Mouse (Mus musculus) limb, embryonic 13.5 days (tissue): Measurements from ENCODE around the gene Rcn1. TPM values are rescaled to one million over a fixed set of nuclear protein-coding genes. Genes with fewer than 3 reads are reported as not detected.
A peak's percentile ranks its signal among the peaks of the same experiment; 100 is the strongest.

Experiments
- ATAC-seq: fragments of 200-750 bp; cut with Nextera tagmentation; 2 replicates; pipeline ENCODE4 v1.8.0; 2017; ENCODE audit warnings: low read depth, moderate number of reproducible peaks, moderate TSS enrichment; ENCODE audit not compliant: low FRiP score
- H3K27ac ChIP-seq: fragments of 300-500 bp; sonication (generic); 2 replicates; pipeline ENCODE4 v1.5.1; 2015; ENCODE audit warnings: inconsistent platforms, mild to moderate bottlenecking, moderate library complexity
- H3K27me3 ChIP-seq: fragments of 300-500 bp; sonication (generic); 2 replicates; pipeline ENCODE4 v1.6.1; 2015; ENCODE audit warnings: mild to moderate bottlenecking, inconsistent platforms
- H3K36me3 ChIP-seq: fragments of 300-500 bp; sonication (generic); 2 replicates; pipeline ENCODE4 v1.6.1; 2015; ENCODE audit warnings: inconsistent platforms, mild to moderate bottlenecking, moderate library complexity
- H3K4me1 ChIP-seq: fragments of 300-500 bp; sonication (generic); 2 replicates; pipeline ENCODE4 v1.6.1; 2015; ENCODE audit warnings: inconsistent platforms
- H3K4me2 ChIP-seq: fragments of 300-500 bp; sonication (generic); replicated peaks from 2 replicates; pipeline ENCODE4 v1.6.1; 2015; ENCODE audit warnings: inconsistent platforms, mild to moderate bottlenecking, moderate library complexity
- H3K4me3 ChIP-seq: fragments of 300-500 bp; sonication (generic); 2 replicates; pipeline ENCODE4 v1.5.1; 2015; ENCODE audit warnings: moderate library complexity, mild to moderate bottlenecking, inconsistent platforms
- H3K9ac ChIP-seq: fragments of 300-500 bp; sonication (generic); 2 replicates; pipeline ENCODE4 v1.6.1; 2015; ENCODE audit warnings: mild to moderate bottlenecking, inconsistent platforms
- H3K9me3 ChIP-seq: fragments of 300-500 bp; sonication (generic); 2 replicates; pipeline ENCODE4 v1.6.1; 2016; ENCODE audit warnings: inconsistent platforms
- WGBS: fragments of 180-500 bp; shearing (Covaris S2); methylation state at CpG from one replicate; pipeline ENCODE4 v1.1.7; 2015; 5-methylcytosine and 5-hydroxymethylcytosine counted together
- polyA plus RNA-seq: library from polyadenylated mRNA; unstranded; fragments of >200 nt; fragmentation: Nextera tagmentation; extraction: Ambion mirVana; gene quantifications from 2 replicates; pipeline ENCODE4 v1.2.1, GENCODE M21; 2015

The Rcn1 gene
- polyA plus RNA-seq, result 242 and 250 TPM in 2 replicates

DNA sequence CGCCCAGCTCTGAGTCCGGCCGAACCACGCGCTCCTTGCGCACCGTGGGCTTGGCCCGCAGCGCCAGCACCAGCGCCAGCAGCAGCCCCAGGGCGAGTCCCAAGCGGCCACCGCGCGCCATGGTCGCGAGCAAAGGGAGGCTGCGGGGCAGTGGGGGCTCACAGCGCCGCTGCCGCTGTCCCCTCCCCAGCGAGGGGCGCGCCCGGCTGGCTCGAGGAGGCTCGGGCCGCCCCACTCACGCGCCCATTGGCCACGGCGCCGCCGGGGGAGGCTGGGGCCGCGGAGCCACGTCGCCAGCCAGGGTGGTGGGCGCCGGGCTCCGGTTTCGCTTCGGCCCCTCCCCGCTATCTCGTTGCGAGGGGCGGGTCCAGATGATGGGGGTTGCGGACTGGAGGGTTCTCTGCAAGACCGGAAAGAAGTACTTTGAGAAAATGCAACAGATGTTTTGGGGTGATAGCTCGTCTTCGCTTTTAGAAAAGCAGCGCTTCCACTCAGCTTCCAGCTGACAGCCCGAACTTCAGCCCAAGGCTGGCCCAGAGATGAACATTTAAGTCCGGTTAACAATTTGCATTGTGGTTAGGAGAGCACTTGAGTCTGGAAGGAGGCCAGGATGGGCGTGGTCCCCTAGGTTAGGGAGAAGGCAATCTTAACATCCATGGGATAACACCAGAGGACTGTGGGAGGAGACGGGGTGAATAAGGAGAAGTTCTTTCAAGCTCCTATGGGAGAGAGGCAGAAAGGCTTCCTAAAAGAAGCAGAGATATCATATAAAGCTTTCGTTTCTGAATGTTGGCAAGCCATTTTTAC is at the start of gene Rcn1:
TSS of gene Rcn1 (minus strand) at position 235 of the 807 bp plus-strand sequence.
- no peaks in the 10 kb centered on the region for H3K27me3 ChIP-seq
- peaks cover 18% of the 10 kb centered on the region for H3K36me3 ChIP-seq
- H3K9me3 ChIP-seq, result no peaks in the 10 kb centered on the region
- ATAC-seq, result peak; percentile 97
- 1% methylated on average over 56 of the region's 57 CpGs for WGBS
- H3K4me2 ChIP-seq, result peak within 1 kb of the TSS; percentile 79
- H3K4me1 ChIP-seq, result peaks cover 29% of the 10 kb centered on the region
- H3K4me3 ChIP-seq, result peak within 1 kb of the TSS; percentile 93
- peak within 1 kb of the TSS; percentile 99 for H3K27ac ChIP-seq
- H3K9ac ChIP-seq, result peak within 1 kb of the TSS; percentile 96

DNA sequence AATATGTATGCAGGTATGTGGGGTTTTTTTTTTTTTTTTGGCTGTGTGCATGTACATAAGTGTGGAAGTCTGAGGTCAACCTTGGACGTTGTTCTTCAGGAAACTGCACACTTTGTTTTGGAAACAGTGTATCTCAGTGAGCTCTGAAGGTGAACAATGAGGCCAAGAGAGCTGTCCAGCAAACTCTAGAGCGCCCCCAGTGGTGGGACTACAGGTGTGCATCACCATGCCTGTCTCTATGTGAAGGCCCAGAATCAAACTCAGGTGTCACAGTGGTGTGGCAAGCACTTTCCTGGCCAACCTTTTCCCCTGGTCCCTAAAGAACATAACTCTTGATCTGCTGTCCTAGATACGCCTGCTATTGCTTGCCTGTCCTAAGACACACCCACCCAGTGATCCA is 45.0 kb upstream of the Rcn1 start:
- no peaks in the 10 kb centered on the region for H3K27me3 ChIP-seq
- no peak for ATAC-seq
- H3K36me3 ChIP-seq, result no peaks in the 10 kb centered on the region
- no peak overlapping the region for H3K4me2 ChIP-seq
- no peak overlapping the region for H3K9ac ChIP-seq
- H3K27ac ChIP-seq, result no peak overlapping the region
- no peaks in the 10 kb centered on the region for H3K9me3 ChIP-seq
- 0 out of 2 replicates have a peak, but pooled peaks cover 4% of the 10 kb centered on the region for H3K4me1 ChIP-seq
- WGBS, result 41% methylated on average over 3 of the region's 3 CpGs
- no peak overlapping the region for H3K4me3 ChIP-seq

DNA sequence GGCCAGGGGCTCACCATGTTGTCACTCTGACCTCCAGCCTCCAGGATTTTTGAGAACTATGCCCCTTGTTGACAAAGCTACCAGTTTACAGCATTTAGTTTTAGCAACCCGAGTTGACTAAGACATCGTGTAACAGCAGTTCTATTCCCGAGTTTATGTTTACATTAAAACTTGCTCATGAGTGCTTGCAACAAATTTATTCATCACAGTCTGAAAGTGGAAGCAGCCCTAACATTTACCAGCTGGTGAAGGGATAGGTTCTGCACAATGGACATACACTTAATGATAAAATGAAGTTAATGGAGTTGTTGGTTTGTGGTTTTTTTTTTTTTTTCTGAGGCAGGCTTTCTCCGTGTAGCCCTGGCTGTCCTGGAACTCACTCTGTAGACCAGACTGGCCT is 39.9 kb upstream of the Rcn1 start:
- no peak for ATAC-seq
- Histone ChIP-seq H3K4me3 (no peak overlapping the region), H3K36me3 (no peaks in the 10 kb centered on the region), H3K27ac (no peak overlapping the region), H3K4me2 (no peak overlapping the region), H3K4me1 (no peaks in the 10 kb centered on the region), H3K9ac (no peak overlapping the region), H3K9me3 (no peaks in the 10 kb centered on the region), H3K27me3 (0 out of 2 replicates have a peak, but pooled peaks cover 6% of the 10 kb centered on the region)
- WGBS, result 78% methylated on average over 4 of the region's 4 CpGs

DNA sequence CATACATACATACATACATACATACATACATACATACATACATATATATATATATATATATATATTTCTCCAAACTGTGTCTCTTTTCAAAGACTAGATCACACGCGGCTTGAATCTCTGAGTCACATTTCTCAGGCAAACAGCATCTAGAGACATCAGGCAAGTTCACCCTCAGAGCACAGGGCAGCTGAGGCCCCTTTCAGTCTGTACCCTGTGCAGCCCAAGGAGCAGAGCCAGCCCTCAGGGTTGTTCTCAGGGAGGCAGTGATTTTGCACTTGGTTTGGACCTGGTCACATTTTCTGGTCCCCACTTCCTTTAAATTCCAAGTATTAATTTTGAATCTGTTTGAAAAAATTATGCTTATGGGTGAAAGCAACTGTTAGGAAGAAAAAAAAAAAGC is 39.4 kb upstream of the Rcn1 start:
- Histone ChIP-seq H3K4me3 (no peak overlapping the region), H3K9me3 (no peaks in the 10 kb centered on the region), H3K36me3 (no peaks in the 10 kb centered on the region), H3K27ac (no peak overlapping the region), H3K27me3 (0 out of 2 replicates have a peak, but pooled peaks cover 6% of the 10 kb centered on the region), H3K9ac (no peak overlapping the region), H3K4me1 (no peaks in the 10 kb centered on the region; the same call in 1 of the 2 replicates), H3K4me2 (no peak overlapping the region)
- ATAC-seq, result no peak
- WGBS, result 89% methylated on average over 2 of the region's 2 CpGs

DNA sequence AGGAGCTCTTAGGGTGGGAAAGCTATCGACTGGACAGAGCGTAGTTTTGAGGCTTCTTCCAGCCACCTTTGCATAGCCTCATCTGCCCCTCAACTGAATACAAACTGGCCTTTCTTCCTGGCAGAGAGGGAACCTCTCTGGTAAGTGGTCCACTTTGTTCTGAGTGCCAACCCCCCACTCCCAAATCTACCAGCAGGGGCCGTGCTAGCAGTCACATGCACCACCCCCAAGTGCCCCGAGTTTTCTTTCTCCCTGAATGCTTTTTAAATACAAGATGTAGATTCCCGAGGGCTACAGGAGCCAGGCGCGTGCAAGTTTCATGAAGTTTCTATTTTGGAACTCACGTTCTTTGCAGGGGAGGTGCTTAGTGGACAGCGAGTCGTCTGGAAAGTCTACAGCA is 33.8 kb upstream of the Rcn1 start:
- Histone ChIP-seq H3K4me3 (peak overlapping the region; percentile 9; the same call in 1 of the 2 replicates), H3K36me3 (no peaks in the 10 kb centered on the region), H3K27me3 (0 out of 2 replicates have a peak, but pooled peaks cover 11% of the 10 kb centered on the region), H3K27ac (no peak overlapping the region), H3K4me1 (peaks cover 5% of the 10 kb centered on the region; the same call in 1 of the 2 replicates), H3K9ac (no peak overlapping the region; the same call in 1 of the 2 replicates), H3K9me3 (no peaks in the 10 kb centered on the region), H3K4me2 (peak overlapping the region; percentile 43)
- WGBS, result 14% methylated on average over 10 of the region's 10 CpGs
- ATAC-seq, result no peak; the same call in 1 of the 2 replicates

DNA sequence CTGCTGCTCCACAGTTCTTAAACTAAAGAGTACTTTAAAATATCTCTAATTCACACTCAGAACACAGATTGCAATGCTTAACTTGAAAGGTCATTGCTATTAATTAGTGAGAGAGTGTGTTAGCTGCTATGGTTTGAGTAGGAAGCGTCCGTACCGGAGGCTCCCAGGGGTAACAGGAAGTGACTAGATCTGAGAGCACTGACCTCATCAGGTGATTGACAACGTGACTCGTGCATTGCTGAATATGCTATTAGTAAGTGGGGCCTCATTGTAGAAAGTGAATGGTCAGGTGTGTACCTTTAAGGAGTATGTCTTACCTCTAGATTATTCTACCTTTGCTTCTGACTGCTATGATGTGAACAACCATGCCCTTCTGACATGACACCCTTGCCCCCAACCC is 31.3 kb upstream of the Rcn1 start:
- Histone ChIP-seq H3K27me3 (peaks cover 12% of the 10 kb centered on the region; the same call in 1 of the 2 replicates), H3K4me3 (no peak overlapping the region), H3K4me2 (no peak overlapping the region), H3K36me3 (no peaks in the 10 kb centered on the region), H3K9ac (no peak overlapping the region), H3K4me1 (peaks cover 5% of the 10 kb centered on the region; the same call in 1 of the 2 replicates), H3K27ac (no peak overlapping the region), H3K9me3 (no peaks in the 10 kb centered on the region)
- ATAC-seq, result no peak
- 76% methylated on average over 5 of the region's 5 CpGs for WGBS

DNA sequence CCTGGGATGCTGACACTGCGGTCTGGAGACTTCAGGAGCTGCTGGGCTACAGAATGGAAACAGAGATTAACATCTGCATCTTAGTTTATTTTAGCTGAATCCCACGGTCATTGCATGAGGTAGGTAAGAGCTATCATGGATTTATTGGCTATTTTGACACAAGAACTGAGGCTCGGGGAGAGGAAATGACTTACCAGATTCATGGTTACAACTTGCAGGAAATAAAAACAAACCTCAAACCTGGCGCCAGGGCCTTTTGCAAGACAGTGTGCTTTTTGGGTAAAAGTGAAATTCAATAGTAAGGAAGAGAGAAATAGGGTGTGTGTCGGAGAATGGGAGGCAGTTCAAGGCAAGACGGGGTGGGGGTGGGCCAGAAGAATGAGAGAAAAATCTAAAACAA is 30.8 kb upstream of the Rcn1 start:
- H3K4me2 ChIP-seq, result no peak overlapping the region
- no peak overlapping the region for H3K27ac ChIP-seq
- H3K36me3 ChIP-seq, result no peaks in the 10 kb centered on the region
- H3K27me3 ChIP-seq, result peaks cover 12% of the 10 kb centered on the region; the same call in 1 of the 2 replicates
- no peaks in the 10 kb centered on the region for H3K9me3 ChIP-seq
- H3K4me1 ChIP-seq, result peaks cover 5% of the 10 kb centered on the region; the same call in 1 of the 2 replicates
- H3K9ac ChIP-seq, result no peak overlapping the region
- 52% methylated on average over 6 of the region's 6 CpGs for WGBS
- no peak overlapping the region for H3K4me3 ChIP-seq
- no peak; the same call in 1 of the 2 replicates for ATAC-seq

DNA sequence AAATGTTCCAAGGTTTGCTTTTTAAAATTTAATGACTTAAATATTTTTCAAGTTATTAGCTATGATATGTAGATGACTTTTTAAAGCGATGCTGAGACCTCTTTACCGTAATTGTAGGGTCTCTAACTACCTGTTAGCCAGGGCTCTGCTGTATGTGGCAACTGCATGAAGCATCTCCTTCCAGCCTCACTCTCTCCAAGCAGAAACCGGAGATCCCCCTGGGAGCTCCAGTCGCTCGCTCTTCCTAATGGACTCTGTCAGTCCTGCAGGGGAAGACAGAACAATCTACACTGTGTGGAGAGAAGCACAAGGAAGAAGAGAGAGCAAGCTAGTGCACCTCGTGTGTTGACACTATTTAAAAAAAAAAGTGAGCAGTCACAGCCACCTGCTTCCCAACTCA is 29.3 kb upstream of the Rcn1 start:
- Histone ChIP-seq H3K9ac (no peak overlapping the region), H3K27me3 (peaks cover 12% of the 10 kb centered on the region; the same call in 1 of the 2 replicates), H3K9me3 (no peaks in the 10 kb centered on the region), H3K4me3 (no peak overlapping the region), H3K27ac (no peak overlapping the region), H3K36me3 (no peaks in the 10 kb centered on the region), H3K4me1 (peaks cover 5% of the 10 kb centered on the region; the same call in 1 of the 2 replicates), H3K4me2 (no peak overlapping the region)
- ATAC-seq, result no peak
- 22% methylated on average over 6 of the region's 6 CpGs for WGBS

DNA sequence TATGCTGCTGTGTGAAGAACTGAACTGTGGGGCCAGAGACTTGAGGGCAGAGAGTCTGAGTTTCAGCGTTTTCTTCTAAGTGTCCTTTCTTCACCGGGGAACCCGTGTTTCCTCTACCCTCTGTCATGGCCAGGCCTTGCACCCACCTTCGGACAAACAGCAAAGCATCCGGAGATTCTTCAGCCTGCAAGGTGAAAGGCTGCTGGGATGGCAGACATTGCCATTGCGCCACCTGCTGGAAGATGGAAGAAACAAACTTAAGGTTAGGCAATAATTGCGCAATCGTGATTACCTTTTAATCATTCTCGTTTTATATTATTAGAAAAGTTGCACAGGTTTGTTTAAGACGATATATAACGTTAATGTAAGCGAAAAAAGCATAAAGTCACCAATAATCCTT is 28.9 kb upstream of the Rcn1 start:
- peaks cover 12% of the 10 kb centered on the region; the same call in 1 of the 2 replicates for H3K27me3 ChIP-seq
- H3K4me1 ChIP-seq, result 0 out of 2 replicates have a peak, but pooled peaks cover 5% of the 10 kb centered on the region
- no peak overlapping the region for H3K9ac ChIP-seq
- no peaks in the 10 kb centered on the region for H3K9me3 ChIP-seq
- H3K4me3 ChIP-seq, result no peak overlapping the region
- no peak overlapping the region for H3K27ac ChIP-seq
- H3K36me3 ChIP-seq, result no peaks in the 10 kb centered on the region
- ATAC-seq, result no peak
- no peak overlapping the region for H3K4me2 ChIP-seq
- WGBS, result 4% methylated on average over 12 of the region's 12 CpGs

DNA sequence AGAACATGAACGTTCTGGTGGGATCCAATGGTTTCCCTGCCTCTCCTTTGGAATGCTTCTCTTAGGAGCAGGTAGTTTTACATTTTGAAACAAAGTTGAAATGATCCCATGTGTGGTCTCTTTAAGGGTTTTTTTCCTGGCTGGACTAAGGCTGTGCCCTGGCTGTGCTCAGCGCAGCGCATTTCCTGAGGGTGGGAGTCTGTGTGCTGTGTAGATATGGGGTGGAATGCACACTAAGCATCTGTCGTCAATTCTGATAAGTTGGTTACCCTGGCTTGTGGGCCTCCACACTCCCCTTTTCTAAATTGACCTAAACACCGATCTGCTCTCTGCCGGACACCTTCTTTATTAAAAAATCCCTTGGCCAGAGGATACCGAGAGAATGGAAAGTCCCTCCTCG is 28.3 kb upstream of the Rcn1 start:
- no peak for ATAC-seq
- Histone ChIP-seq H3K27ac (no peak overlapping the region), H3K9ac (no peak overlapping the region), H3K36me3 (no peaks in the 10 kb centered on the region), H3K9me3 (no peaks in the 10 kb centered on the region), H3K27me3 (peaks cover 12% of the 10 kb centered on the region; the same call in 1 of the 2 replicates), H3K4me2 (no peak overlapping the region), H3K4me3 (no peak overlapping the region), H3K4me1 (0 out of 2 replicates have a peak, but pooled peaks cover 5% of the 10 kb centered on the region)
- WGBS, result 68% methylated on average over 8 of the region's 8 CpGs

DNA sequence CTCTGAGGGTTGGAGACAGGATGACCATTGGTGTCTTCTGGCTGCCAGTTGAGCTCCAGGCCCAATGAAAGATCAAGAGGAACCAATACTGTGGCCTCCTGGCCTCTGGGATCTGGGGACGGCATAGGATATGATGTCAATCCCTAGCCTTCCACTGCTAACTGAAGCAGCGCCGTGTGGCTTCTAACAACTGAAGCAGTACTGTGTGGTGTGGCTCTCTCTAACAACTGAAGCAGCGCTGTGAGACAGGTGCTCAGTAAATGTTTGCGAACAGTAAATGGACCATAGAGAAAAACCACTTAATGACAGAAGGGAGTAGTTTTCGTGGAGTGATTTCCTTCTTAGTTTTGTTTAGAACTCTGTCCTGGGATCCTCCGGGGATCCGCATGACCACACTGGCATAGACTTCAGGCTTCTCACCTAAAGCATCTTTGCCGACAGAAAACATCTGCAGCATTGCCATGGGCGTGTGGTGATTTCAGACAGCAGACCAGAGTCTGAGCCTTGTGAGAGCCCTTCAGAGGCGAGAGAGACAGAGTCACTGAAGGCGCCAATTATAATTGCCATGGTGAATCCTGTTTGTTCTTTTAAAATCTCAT is 19.6 kb upstream of the Rcn1 start:
- Histone ChIP-seq H3K4me1 (peaks cover 17% of the 10 kb centered on the region), H3K9me3 (no peaks in the 10 kb centered on the region), H3K4me2 (no peak overlapping the region), H3K36me3 (no peaks in the 10 kb centered on the region), H3K27me3 (peaks cover 2% of the 10 kb centered on the region; the same call in 1 of the 2 replicates), H3K9ac (no peak overlapping the region), H3K4me3 (no peak overlapping the region), H3K27ac (no peak overlapping the region)
- WGBS, result 85% methylated on average over 12 of the region's 12 CpGs
- no peak for ATAC-seq

DNA sequence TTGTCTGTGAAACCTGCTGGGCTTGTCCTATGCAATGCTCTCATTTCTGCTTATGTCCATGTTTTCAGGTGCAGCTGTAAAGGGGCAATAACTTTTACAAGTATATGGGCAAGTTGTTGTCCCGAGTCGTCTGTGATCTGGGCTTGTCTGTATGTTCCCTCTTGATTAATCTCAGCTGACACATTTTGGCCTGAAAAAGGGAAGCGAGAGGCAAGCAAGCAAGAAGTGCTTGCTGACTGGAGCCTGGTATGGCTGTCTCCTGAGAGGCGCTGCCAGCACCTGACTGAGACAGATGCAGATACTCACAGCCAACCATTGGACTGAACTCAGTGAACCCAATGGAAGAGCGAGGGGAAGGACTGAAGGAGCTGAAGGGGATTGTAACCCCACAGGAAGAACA is 18.5 kb upstream of the Rcn1 start:
- Histone ChIP-seq H3K4me3 (no peak overlapping the region), H3K4me2 (no peak overlapping the region), H3K36me3 (no peaks in the 10 kb centered on the region), H3K4me1 (peaks cover 17% of the 10 kb centered on the region), H3K27ac (no peak overlapping the region), H3K9ac (no peak overlapping the region), H3K27me3 (peaks cover 2% of the 10 kb centered on the region; the same call in 1 of the 2 replicates), H3K9me3 (no peaks in the 10 kb centered on the region)
- WGBS, result 48% methylated on average over 5 of the region's 5 CpGs
- no peak for ATAC-seq
